Mouse (Mus musculus): Measurements from ENCODE around the gene Fgf11.

DNA sequence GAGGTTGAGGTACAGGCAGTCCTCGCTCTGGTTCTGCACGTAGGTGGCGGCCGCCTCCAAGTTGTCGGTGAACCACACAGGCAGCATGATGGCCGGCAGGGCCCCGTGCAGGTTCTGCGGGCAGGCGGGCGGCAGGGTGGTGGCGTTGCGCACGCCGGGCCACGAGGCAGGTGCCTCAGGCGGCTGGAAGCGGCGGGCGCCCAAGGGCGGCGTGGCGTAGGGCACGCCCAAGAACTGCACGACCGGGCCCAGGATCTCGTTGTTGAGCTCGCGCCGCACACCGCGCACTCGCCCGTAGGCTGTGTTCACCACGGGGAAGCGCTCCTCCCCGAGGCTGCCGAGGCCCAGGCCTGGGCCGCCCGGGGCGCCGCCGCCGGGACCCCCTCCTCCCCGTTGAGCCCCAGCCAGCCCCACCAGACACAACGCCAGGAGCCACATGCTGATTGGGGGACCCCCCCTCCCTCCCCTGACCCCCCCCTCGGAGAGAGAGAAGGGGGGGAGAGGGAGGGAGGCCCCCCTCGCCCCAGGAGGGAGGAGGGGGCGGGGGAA is 32.4 kb upstream of the Fgf11 start:
- TF ChIP-seq CTCF (IDR thresholded peaks at IDR 0.05; ENCODE audit: low read depth, low read length) (no peak), GATA1 (IDR thresholded peaks at IDR 0.05; ENCODE audit: borderline replicate concordance, low read length) (no peak), TAL1 (conservative IDR thresholded peaks at IDR 0.05; ENCODE audit: low read depth, low read length) (no peak)

Measured in G1E (cell line).